Mouse (Mus musculus) cerebellum, adult 2 months (tissue): ENCODE measurements around the gene Rprd1b. TPM values are rescaled to one million over a fixed set of nuclear protein-coding genes. Genes with fewer than 3 reads are reported as not detected.

Experiments used
- DNase-seq, 2 experiments: peaks; one replicate each; pipeline ENCODE4 v3.0.0; 2021
- H3K27ac ChIP-seq: fragments of 200-500 bp; 2 replicates; pipeline ENCODE4 v1.5.1; 2012; ENCODE audit warnings: low read length, control low read depth, inconsistent platforms; ENCODE audit not compliant: insufficient read depth
- H3K27me3 ChIP-seq: fragments of 200-500 bp; 2 replicates; pipeline ENCODE4 v1.6.1; 2012; ENCODE audit warnings: inconsistent platforms, mild to moderate bottlenecking, low read length, moderate library complexity; ENCODE audit not compliant: control insufficient read depth, insufficient read depth
- H3K4me1 ChIP-seq: fragments of 200-500 bp; 2 replicates; pipeline ENCODE4 v1.6.1; 2011; ENCODE audit warnings: low read length; ENCODE audit not compliant: control insufficient read depth, insufficient read depth
- H3K4me3 ChIP-seq: fragments of 200-500 bp; replicated peaks from 2 replicates; pipeline ENCODE3; 2011; ENCODE audit warnings: mild to moderate bottlenecking, low read depth, low read length, control low read depth; ENCODE audit not compliant: insufficient read depth
- CTCF ChIP-seq: fragments of 200-500 bp; IDR thresholded peaks from 2 replicates; pipeline ENCODE4 v1.5.1; 2011; ENCODE audit warnings: low read depth, mild to moderate bottlenecking, control low read depth, low read length, moderate library complexity, borderline replicate concordance; ENCODE audit not compliant: insufficient read depth
- POLR2A ChIP-seq: fragments of 200-500 bp; IDR thresholded peaks from 2 replicates; pipeline ENCODE4 v1.6.1; 2011; ENCODE audit warnings: low read length, control low read depth, borderline replicate concordance; ENCODE audit not compliant: insufficient read depth
- WGBS: fragments of 180-500 bp; shearing (Covaris S2); methylation state at CpG from one replicate; pipeline ENCODE4 v1.1.7; 2018; 5-methylcytosine and 5-hydroxymethylcytosine counted together
- polyA plus RNA-seq: library from polyadenylated mRNA; depleted of rRNA; stranded (reverse); fragments of >200 nt; gene quantifications from 2 replicates; pipeline ENCODE4 v1.2.3, GENCODE M21; 2012

Rprd1b gene
- polyA plus RNA-seq, 1 experiment, result 22.4 TPM

DNA sequence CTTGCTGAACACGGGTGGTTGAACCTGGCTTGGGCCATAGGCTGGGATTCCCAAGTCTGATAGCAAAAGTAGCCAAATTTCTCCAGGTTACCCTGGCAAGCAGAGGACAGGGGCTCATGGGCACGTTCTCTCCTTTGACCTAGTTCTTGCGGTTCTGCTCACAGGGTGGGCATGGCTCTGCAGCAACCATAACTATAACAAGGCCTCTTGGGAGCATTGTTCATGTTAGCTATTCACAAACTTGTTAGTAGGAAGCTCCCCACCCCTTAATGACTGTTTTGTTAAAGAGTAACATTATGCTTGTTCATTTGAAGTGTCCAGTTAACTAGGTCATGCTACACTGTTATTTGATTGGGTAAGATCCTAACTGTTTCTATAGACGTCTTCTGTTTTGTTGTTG lies 137.5 kb downstream of the Rprd1b start:
- Histone ChIP-seq H3K27ac (no peak overlapping the region), H3K4me3 (no peak overlapping the region), H3K4me1 (no peaks in the 10 kb centered on the region), H3K27me3 (no peaks in the 10 kb centered on the region)
- TF ChIP-seq CTCF (no peak), POLR2A (no peak)
- 40% methylated on average over 4 of the region's 4 CpGs for WGBS
- no peak for DNase-seq

DNA sequence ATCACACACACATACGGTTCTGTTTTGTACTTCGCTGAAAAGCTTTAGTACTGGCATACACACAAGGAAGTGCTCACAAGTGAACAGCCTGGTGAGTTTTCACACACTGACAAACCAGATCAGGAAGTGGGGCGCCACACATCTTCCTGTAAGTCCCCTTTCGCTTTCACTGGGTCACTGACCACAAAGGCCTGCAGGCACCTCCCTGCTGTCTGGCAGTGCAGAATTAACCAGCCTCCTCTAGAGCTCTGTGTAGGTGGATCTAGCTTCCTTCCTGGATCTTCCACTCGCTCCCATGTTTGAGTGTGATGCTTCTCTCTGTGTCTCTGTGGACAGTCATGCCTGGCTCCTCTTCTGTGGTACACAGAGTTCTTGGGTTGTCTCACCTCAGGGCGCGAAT lies 138.3 kb downstream of the Rprd1b start:
- 94% methylated on average over 7 of the region's 7 CpGs for WGBS
- H3K27ac ChIP-seq, result no peak overlapping the region
- TF ChIP-seq POLR2A (no peak), CTCF (no peak)
- no peaks in the 10 kb centered on the region for H3K4me1 ChIP-seq
- no peaks in the 10 kb centered on the region for H3K27me3 ChIP-seq
- DNase-seq, result no peak
- no peak overlapping the region for H3K4me3 ChIP-seq

DNA sequence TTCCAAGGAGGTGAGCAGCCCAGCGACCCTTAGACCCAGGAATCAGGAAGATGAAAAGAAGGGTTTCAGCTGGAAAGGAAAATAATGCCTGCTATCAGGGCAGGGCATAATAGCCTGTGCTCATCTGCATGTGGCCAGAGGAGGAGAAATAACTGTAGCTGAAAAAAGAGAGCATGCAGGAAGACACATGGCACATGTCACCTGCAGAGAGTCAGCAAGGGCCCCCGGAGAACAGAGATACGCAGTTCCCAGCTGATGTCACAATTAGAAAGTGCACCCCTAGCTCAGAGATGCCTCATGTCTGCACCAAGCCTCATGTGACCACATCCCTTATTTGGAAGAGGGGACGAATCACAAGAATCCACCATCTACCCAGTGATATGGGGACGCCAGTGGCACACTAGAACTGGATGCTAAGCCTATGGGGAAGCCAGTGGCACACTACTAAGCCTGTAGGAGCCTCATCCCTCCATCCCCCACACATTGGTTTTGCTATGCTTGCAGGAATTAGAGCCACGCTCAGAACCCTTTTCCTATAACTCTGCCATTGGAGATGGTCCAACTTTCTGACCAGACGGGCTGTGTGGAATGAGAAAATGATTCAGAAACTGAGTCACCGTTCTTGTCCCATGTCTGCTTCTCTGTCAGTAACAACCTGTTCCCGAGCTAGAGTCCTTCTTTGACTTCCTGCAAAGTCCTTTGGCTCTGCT lies 139.4 kb downstream of the Rprd1b start:
- H3K4me3 ChIP-seq, result no peak overlapping the region
- H3K27me3 ChIP-seq, result no peaks in the 10 kb centered on the region
- WGBS, result 57% methylated on average over 9 of the region's 9 CpGs
- no peak overlapping the region for H3K27ac ChIP-seq
- TF ChIP-seq CTCF (no peak), POLR2A (no peak)
- H3K4me1 ChIP-seq, result no peaks in the 10 kb centered on the region
- no peak for DNase-seq

DNA sequence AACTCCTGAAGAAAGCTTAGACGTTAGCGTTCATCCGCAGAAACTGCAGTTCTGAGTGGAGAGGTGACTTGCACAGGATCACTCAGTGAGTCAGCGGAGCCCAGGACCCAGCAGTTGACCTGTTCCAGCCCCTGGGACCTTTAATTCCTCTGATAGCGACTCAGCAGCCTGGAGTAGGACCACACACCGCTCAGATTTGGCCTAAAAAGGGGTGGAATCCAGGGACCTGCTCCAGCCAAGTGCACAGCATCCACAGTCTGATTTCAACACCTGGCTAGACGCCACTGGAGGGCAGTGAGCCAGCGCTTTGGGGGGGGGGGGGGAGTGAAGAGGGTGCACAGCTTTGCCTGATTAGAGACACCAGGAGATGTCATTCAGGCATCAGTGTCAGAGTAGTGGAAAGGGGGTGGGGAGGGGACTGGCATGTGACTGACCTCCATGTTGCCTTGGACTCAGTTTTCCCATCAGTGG lies 140.5 kb downstream of the Rprd1b start:
- TF ChIP-seq CTCF (no peak), POLR2A (no peak)
- DNase-seq, result no peak
- WGBS, result 37% methylated on average over 8 of the region's 8 CpGs
- Histone ChIP-seq H3K4me1 (no peaks in the 10 kb centered on the region), H3K27me3 (no peaks in the 10 kb centered on the region), H3K4me3 (no peak overlapping the region), H3K27ac (no peak overlapping the region)

DNA sequence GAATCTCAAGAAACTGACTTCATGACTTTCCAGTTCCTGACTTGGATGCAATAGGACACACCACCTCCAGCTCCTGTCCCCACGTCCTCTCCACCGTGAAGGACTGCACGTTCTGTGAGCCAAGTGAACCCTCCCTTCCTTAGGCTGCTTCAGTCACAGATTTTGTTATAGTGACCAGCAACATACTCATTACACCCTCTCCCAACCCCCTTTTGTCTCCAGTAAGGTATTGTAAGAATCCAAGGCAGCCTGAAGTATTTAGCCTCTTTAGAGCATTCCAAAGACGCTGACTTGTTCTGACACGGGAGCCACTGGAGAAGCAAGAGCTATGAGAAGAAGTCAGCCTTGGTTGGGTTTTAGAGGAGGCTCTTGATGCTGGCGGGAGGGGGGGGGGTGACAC lies 141.1 kb downstream of the Rprd1b start:
- Histone ChIP-seq H3K27ac (no peak overlapping the region), H3K4me3 (no peak overlapping the region), H3K27me3 (no peaks in the 10 kb centered on the region), H3K4me1 (no peaks in the 10 kb centered on the region)
- 65% methylated on average over 6 of the region's 6 CpGs for WGBS
- TF ChIP-seq CTCF (no peak), POLR2A (no peak)
- no peak for DNase-seq

DNA sequence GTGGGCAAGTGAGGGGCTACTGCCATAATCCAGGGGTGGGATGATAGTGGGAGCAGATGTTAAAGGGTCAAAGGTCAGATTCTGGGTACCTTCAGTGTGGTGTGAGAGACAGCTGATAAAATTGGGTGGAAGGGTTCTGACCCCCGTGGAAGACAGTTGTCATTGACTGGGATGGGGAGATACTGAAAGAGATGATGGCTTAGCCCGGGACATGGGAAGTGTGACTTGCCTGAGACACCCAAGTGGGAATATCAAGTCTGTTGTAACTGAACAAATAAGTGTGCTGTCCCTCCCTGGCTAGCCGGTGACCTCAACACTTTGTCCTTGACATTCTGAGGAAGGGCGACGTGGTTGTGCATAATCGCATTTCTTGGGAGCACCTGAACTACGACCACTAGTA lies 141.5 kb downstream of the Rprd1b start:
- no peak for TF ChIP-seq CTCF
- WGBS, result 97% methylated on average over 7 of the region's 7 CpGs
- Histone ChIP-seq H3K27ac (no peak overlapping the region), H3K4me1 (peaks cover under 1% of the 10 kb centered on the region; the same call in 1 of the 2 replicates), H3K27me3 (no peaks in the 10 kb centered on the region), H3K4me3 (no peak overlapping the region)
- DNase-seq, result no peak

DNA sequence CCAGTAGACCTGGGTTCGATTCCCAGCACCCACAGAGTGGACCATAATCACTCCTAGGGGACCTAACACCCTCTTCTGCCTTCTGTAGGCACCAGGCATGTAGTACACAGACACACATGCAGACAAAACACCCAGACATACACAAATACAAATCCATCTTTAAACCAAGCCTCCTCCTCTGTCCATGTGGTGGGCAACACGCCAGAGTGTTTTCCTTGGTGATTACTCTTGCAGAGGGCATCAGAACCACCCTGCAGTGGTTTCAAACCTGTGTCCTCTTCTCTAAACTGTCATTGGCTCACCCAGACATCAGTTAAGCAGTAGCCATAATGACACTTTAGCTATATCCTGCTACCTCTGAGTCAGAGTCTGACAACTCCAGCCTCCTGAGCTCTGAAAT lies 142.1 kb downstream of the Rprd1b start:
- WGBS, result 93% methylated on average over 2 of the region's 2 CpGs
- H3K4me1 ChIP-seq, result peaks cover 5% of the 10 kb centered on the region; the same call in 1 of the 2 replicates
- TF ChIP-seq CTCF (no peak), POLR2A (no peak)
- H3K27ac ChIP-seq, result no peak overlapping the region
- no peaks in the 10 kb centered on the region for H3K27me3 ChIP-seq
- H3K4me3 ChIP-seq, result no peak overlapping the region
- no peak for DNase-seq

DNA sequence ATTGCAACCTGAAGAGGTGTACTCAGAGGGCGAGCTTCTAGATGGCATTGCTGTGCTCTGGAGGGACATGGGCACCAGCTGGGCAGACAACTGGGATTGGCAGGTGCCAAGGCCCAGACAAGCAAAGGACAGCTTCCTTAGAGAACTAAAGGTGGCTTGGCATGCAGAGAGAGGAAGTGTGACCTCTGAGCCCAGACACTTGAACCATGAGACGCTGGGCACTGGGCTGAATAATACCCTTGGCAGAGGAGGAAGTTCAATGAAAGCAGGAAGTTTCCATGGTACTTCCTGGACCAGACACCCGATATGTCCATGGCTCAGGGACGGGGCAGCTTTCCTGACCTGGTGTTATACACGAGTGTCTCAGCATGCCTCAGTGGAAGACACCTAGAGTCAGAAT lies 146.1 kb downstream of the Rprd1b start:
- no peak overlapping the region for H3K4me3 ChIP-seq
- no peaks in the 10 kb centered on the region for H3K27me3 ChIP-seq
- peaks cover 5% of the 10 kb centered on the region for H3K4me1 ChIP-seq
- H3K27ac ChIP-seq, result no peak overlapping the region
- no peak for DNase-seq
- 65% methylated on average over 5 of the region's 5 CpGs for WGBS
- TF ChIP-seq POLR2A (no peak), CTCF (no peak)

DNA sequence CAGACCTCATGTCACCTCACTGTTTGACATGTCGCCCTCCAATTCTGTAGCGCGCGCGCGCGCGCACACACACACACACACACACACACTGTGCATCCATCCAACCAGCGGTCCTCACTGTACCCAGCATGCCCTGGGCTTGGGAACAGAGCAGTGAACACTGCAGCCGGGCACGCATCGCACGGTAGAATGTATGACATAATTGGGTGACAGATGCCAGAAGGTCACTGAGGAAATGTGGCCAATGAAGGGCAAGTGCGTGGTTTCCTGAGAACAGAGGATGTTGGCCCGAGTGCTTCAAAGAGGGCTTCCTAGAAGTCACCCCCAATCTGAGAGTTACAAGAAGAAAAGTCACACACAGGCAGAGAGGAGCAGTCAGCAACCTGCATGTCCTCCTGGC lies 146.7 kb downstream of the Rprd1b start:
- 48% methylated on average over 15 of the region's 15 CpGs for WGBS
- Histone ChIP-seq H3K4me3 (no peak overlapping the region), H3K4me1 (peaks cover 10% of the 10 kb centered on the region), H3K27ac (no peak overlapping the region), H3K27me3 (no peaks in the 10 kb centered on the region)
- TF ChIP-seq POLR2A, result no peak
- DNase-seq, result peak in 1 of 2 experiments; percentile 10
